Mouse (Mus musculus): ENCODE results near the gene Coil. TPM values are rescaled to one million over a fixed set of nuclear protein-coding genes. Genes with fewer than 3 reads are reported as not detected.

The Coil gene
- total and polyA plus RNA-seq, 3 experiments: 28.5 to 37.4 (median 35.4) TPM

DNA sequence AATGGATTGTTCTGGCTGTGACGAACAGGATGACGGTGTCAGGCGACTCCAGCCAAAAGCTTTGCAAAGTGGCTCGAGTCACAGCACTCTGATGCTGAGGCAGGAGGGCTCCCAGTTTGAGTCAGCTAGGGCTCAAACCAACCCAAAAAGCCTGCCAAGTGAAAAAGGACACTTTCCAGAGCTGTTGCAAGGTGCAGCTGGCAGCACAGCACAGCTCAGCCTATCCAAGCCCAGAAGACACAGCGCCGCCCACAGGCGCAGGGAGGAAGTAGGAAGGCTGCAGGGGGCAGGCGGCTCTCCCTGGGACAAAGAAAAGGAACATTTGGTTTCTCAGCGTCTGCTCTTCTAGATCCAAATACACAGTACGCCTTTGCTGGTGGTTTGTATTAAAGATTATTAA is 16.6 kb downstream of the Coil start:
- H3K27ac ChIP-seq (ENCODE audit: insufficient read depth, low read depth): no peak overlapping the region
- dilution Hi-C loops (cut with MboI; ENCODE audit: extremely low pct_ligation_motif_present, extremely low pct_unique_long_range_greater_than_20kb, low sequenced_read_pairs): no loop called here
- no peak overlapping the region for H3K4me3 ChIP-seq (replicated peaks in 1 of 3; ENCODE audit: low read depth in 2 of 3, low read length in 2 of 3, poor library complexity in 1 of 3)

DNA sequence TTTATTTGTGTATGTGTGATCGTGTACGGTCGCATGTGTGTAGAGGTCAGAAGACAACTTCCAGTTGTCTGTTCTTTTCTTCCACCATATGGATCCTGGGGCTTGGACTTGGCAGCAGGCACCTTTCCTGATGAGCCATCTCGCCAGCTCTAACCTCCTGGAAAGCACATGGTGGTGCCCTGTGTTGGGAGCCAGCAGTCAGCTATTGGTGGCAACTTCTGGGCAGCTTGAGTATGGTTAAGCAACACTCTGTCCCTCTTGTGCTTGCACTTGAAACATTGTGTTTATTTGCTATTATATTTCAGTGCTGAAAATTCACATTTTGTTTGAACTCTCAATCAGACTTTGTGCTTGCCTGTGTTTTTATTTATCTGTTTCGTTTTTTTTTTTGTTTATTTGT is 18.9 kb downstream of the Coil start:
- no peak overlapping the region for H3K27ac ChIP-seq (ENCODE audit: insufficient read depth, low read depth)
- H3K4me2 ChIP-seq (ENCODE audit: insufficient read depth, low read depth, poor library complexity, severe bottlenecking): no peak overlapping the region
- H3K79me2 ChIP-seq (replicated peaks; ENCODE audit: control insufficient read depth, extremely low read depth, insufficient read depth, poor library complexity, severe bottlenecking): no peaks in the 10 kb centered on the region
- H3K9ac ChIP-seq (ENCODE audit: insufficient read depth, low read depth): no peak overlapping the region
- DNase-seq (ENCODE audit: extremely low read depth): no peak
- H3K9me3 ChIP-seq (replicated peaks; ENCODE audit: low read length): no peaks in the 10 kb centered on the region
- no peaks in the 10 kb centered on the region for H3K27me3 ChIP-seq (replicated peaks)
- dilution Hi-C loops (cut with MboI; ENCODE audit: extremely low pct_ligation_motif_present, extremely low pct_unique_long_range_greater_than_20kb, low sequenced_read_pairs) (no loop called here), in situ Hi-C loops (cut with MboI; ENCODE audit: low pct_ligation_motif_present, low pct_unique_long_range_greater_than_20kb, low sequenced_read_pairs) (loop anchor here (10.0 kb wide), 1 partner anchor 46 kb away; no protein-coding TSS in a partner anchor)
- TF ChIP-seq ZNF384 (IDR thresholded peaks at IDR 0.05; ENCODE audit: low read depth, low read length): no peak
- TF ChIP-seq USF2 (conservative IDR thresholded peaks at IDR 0.05; ENCODE audit: low read depth, low read length): no peak
- TF ChIP-seq MAZ (IDR thresholded peaks at IDR 0.05; ENCODE audit: low read depth, low read length): no peak
- H3K4me1 ChIP-seq (ENCODE audit: control insufficient read depth in 1 of 2, insufficient read depth in 2 of 2): peaks cover 3 to 27% of the 10 kb centered on the region in 2 experiments; a peak in 2 of 4 replicates
- H3K36me3 ChIP-seq (replicated peaks in 1 of 2; ENCODE audit: control insufficient read depth in 1 of 2, insufficient read depth in 1 of 2, low read length in 1 of 2): peaks cover 23 to 65% of the 10 kb centered on the region in 2 experiments
- H3K4me3 ChIP-seq (replicated peaks in 1 of 3; ENCODE audit: low read depth in 2 of 3, low read length in 2 of 3, poor library complexity in 1 of 3): no peak overlapping the region

More for the DNA sequence above, 16.6 kb downstream of the Coil start:
- H3K9ac ChIP-seq (ENCODE audit: insufficient read depth, low read depth): no peak overlapping the region
- H3K4me1 ChIP-seq (ENCODE audit: control insufficient read depth in 1 of 2, insufficient read depth in 2 of 2): peaks cover 2 to 31% of the 10 kb centered on the region in 2 experiments
- no peaks in the 10 kb centered on the region for H3K9me3 ChIP-seq (replicated peaks; ENCODE audit: low read length)
- DNase-seq (ENCODE audit: extremely low read depth): no peak
- no peaks in the 10 kb centered on the region for H3K27me3 ChIP-seq (replicated peaks)
- in situ Hi-C loops (cut with MboI; ENCODE audit: low pct_ligation_motif_present, low pct_unique_long_range_greater_than_20kb, low sequenced_read_pairs): loop anchor here (10.0 kb wide), 1 partner anchor 48 kb away; no protein-coding TSS in a partner anchor
- TF ChIP-seq CHD1 (IDR thresholded peaks at IDR 0.05; ENCODE audit: low read depth, low read length) (no peak), CTCF (conservative IDR thresholded peaks at IDR 0.05 in 1 of 2, IDR thresholded peaks at IDR 0.05 in 1 of 2; ENCODE audit: low read depth in 2 of 2, low read length in 2 of 2) (peak in 1 of 2 experiments; percentile 30; a peak in 1 of 4 replicates)
- H3K4me2 ChIP-seq (ENCODE audit: insufficient read depth, low read depth, poor library complexity, severe bottlenecking): no peak overlapping the region
- no peaks in the 10 kb centered on the region for H3K79me2 ChIP-seq (replicated peaks; ENCODE audit: control insufficient read depth, extremely low read depth, insufficient read depth, poor library complexity, severe bottlenecking)
- H3K36me3 ChIP-seq (replicated peaks in 1 of 2; ENCODE audit: control insufficient read depth in 1 of 2, insufficient read depth in 1 of 2, low read length in 1 of 2): peaks cover 28 to 81% of the 10 kb centered on the region in 2 experiments

DNA sequence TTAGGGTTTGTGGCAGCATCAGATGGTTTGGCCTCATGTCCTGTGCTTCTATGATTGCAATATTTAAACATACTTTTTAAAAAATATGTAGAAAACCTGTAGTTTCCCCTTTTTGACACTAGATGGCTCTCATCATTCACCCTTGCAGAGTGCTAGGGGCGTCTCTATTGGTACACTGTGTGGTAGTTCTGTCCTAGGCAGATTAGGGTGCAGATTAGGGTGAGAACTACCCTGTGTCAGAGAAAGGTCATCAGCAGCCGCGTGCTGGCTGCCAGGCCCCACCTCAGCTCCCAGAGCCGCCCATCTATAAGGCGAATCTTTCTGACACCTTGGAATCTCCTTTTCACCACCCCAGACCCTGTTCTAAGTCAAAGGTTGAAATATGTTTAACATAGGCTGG is 19.5 kb downstream of the Coil start:
- Histone ChIP-seq H3K36me3 (replicated peaks in 1 of 2; ENCODE audit: control insufficient read depth in 1 of 2, insufficient read depth in 1 of 2, low read length in 1 of 2) (peaks cover 19 to 60% of the 10 kb centered on the region in 2 experiments), H3K9ac (ENCODE audit: insufficient read depth, low read depth) (no peak overlapping the region), H3K27me3 (replicated peaks) (no peaks in the 10 kb centered on the region), H3K4me3 (replicated peaks in 1 of 3; ENCODE audit: low read depth in 2 of 3, low read length in 2 of 3, poor library complexity in 1 of 3) (no peak overlapping the region), H3K79me2 (replicated peaks; ENCODE audit: control insufficient read depth, extremely low read depth, insufficient read depth, poor library complexity, severe bottlenecking) (no peaks in the 10 kb centered on the region), H3K4me1 (ENCODE audit: control insufficient read depth in 1 of 2, insufficient read depth in 2 of 2) (peaks cover 5 to 33% of the 10 kb centered on the region in 2 experiments; a peak in 2 of 4 replicates), H3K4me2 (ENCODE audit: insufficient read depth, low read depth, poor library complexity, severe bottlenecking) (no peak overlapping the region), H3K9me3 (replicated peaks; ENCODE audit: low read length) (no peaks in the 10 kb centered on the region), H3K27ac (ENCODE audit: insufficient read depth, low read depth) (no peak overlapping the region)
- dilution Hi-C loops (cut with MboI; ENCODE audit: extremely low pct_ligation_motif_present, extremely low pct_unique_long_range_greater_than_20kb, low sequenced_read_pairs) (no loop called here), in situ Hi-C loops (cut with MboI; ENCODE audit: low pct_ligation_motif_present, low pct_unique_long_range_greater_than_20kb, low sequenced_read_pairs) (loop anchor here (10.0 kb wide), 1 partner anchor 45 kb away; no protein-coding TSS in a partner anchor)
- peak; percentile 57 for DNase-seq (ENCODE audit: extremely low read depth)
- peak; percentile 63 for TF ChIP-seq SMC3 (IDR thresholded peaks at IDR 0.05; ENCODE audit: low read depth, low read length)
- no peak for TF ChIP-seq MXI1 (IDR thresholded peaks at IDR 0.05; ENCODE audit: low read depth, low read length)
- TF ChIP-seq ZMIZ1 (IDR thresholded peaks at IDR 0.05; ENCODE audit: low read depth, low read length): no peak
- no peak for TF ChIP-seq HCFC1 (IDR thresholded peaks at IDR 0.05; ENCODE audit: low read depth, low read length)
- no peak for TF ChIP-seq ZNF384 (IDR thresholded peaks at IDR 0.05; ENCODE audit: low read depth, low read length)
- peak; percentile 35 to 89; a peak in 3 of 4 replicates for TF ChIP-seq CTCF (conservative IDR thresholded peaks at IDR 0.05 in 1 of 2, IDR thresholded peaks at IDR 0.05 in 1 of 2; ENCODE audit: low read depth in 2 of 2, low read length in 2 of 2)
- no peak for TF ChIP-seq ETS1 (conservative IDR thresholded peaks at IDR 0.05; ENCODE audit: low read depth, low read length)
- TF ChIP-seq ELF1 (IDR thresholded peaks at IDR 0.05; ENCODE audit: low read depth, low read length): no peak
- TF ChIP-seq EP300 (IDR thresholded peaks at IDR 0.05; ENCODE audit: low read length): no peak
- no peak for TF ChIP-seq MYC (IDR thresholded peaks at IDR 0.05; ENCODE audit: low read depth, low read length)
- TF ChIP-seq BHLHE40 (IDR thresholded peaks at IDR 0.05; ENCODE audit: low read depth, low read length): no peak
- 0 out of 2 replicates have a peak, but pooled peaks have one; percentile 27 for TF ChIP-seq JUND (conservative IDR thresholded peaks at IDR 0.05; ENCODE audit: low read depth, low read length)
- no peak for TF ChIP-seq MAX (IDR thresholded peaks at IDR 0.05; ENCODE audit: low read length)
- peak; percentile 32; the same call in 1 of the 2 replicates for TF ChIP-seq IRF4 (IDR thresholded peaks at IDR 0.05; ENCODE audit: low read depth, low read length)
- TF ChIP-seq MEF2A (IDR thresholded peaks at IDR 0.05; ENCODE audit: borderline replicate concordance, low read depth, low read length): no peak
- no peak for TF ChIP-seq ZKSCAN1 (IDR thresholded peaks at IDR 0.05; ENCODE audit: borderline replicate concordance, low read depth, low read length)
- TF ChIP-seq KAT2A (IDR thresholded peaks at IDR 0.05; ENCODE audit: insufficient replicate concordance, low read length): no peak
- TF ChIP-seq RAD21 (IDR thresholded peaks at IDR 0.05; ENCODE audit: low read depth, low read length): peak; percentile 82
- TF ChIP-seq RCOR1 (conservative IDR thresholded peaks at IDR 0.05; ENCODE audit: low read depth, low read length): no peak
